16 mouse cellular contexts compared by ENCODE assay signal in genomic region chr17:70748964-70749650, GRCm38 (mm10).
DNase-seq lines count a peak whose midpoint lies in the region; ATAC-seq and TF ChIP-seq lines count a peak whose summit lies in the region.
"Had no signal": no experiment of that assay in that cellular context is flagged by ENCODE, and none has a peak within 500 bp of the region (broad histone marks: within the 10 kb centered on the region; RNA-seq: fewer than 3 reads in every experiment).

No protein-coding gene starts in this region.

- ATAC-seq in intestine, postnatal 0 days, result no peak
- ATAC-seq in intestine, embryonic 15.5 days, result no peak
- ATAC-seq: forebrain, embryonic 13.5 days had no signal

- no peak overlapping the region for H3K4me3 ChIP-seq in intestine, postnatal 0 days (ENCODE audit: low read depth, low read length)
- H3K4me3 ChIP-seq in intestine, embryonic 15.5 days (replicated peaks), result no peak overlapping the region
- peak overlapping the region; percentile 34 for H3K4me3 ChIP-seq in ES-Bruce4 (ENCODE audit: low read depth, low read length)
- no peak overlapping the region for H3K4me3 ChIP-seq in small intestine, adult 2 months (ENCODE audit: low read depth, low read length)

- H3K4me1 ChIP-seq in intestine, postnatal 0 days (replicated peaks; ENCODE audit: control insufficient read depth, insufficient read depth, low read length), result no peaks in the 10 kb centered on the region; the same call in 1 of the 2 replicates
- peaks cover 15% of the 10 kb centered on the region for H3K4me1 ChIP-seq in intestine, embryonic 15.5 days (replicated peaks)
- H3K4me1 ChIP-seq in ES-Bruce4 (ENCODE audit: control insufficient read depth, insufficient read depth, low read length), result peaks cover 12% of the 10 kb centered on the region
- H3K4me1 ChIP-seq in small intestine, adult 2 months (ENCODE audit: control insufficient read depth, insufficient read depth, insufficient read length, low read length), result peaks cover 22% of the 10 kb centered on the region

- TF ChIP-seq EP300 in ES-Bruce4 (IDR thresholded peaks at IDR 0.05; ENCODE audit: insufficient read depth, low read depth, low read length), result no peak

- peak; percentile 78 for DNase-seq in A20 (ENCODE audit: low read depth, low spot score)
- DNase-seq in lung, postnatal 10 days, result no peak
- DNase-seq in ovary, adult 18-20 months (ENCODE audit: low spot score), result no peak
- DNase-seq: cerebellum, adult 11-12 months; cerebellum, postnatal 36 days; kidney, postnatal 14 days; layer of hippocampus, adult 9-11 months; lung, adult 18-20 months; retina, postnatal 1 day had no signal

- no peak overlapping the region for H3K27ac ChIP-seq in intestine, postnatal 0 days (ENCODE audit: low read depth, low read length)
- no peak overlapping the region for H3K27ac ChIP-seq in intestine, embryonic 15.5 days
- H3K27ac ChIP-seq in ES-Bruce4 (ENCODE audit: insufficient read depth, low read length), result peak overlapping the region; percentile 99
- H3K27ac ChIP-seq in small intestine, adult 2 months (ENCODE audit: insufficient read depth, low read depth, low read length), result peak overlapping the region; percentile 94; the same call in 1 of the 2 replicates
- H3K27ac ChIP-seq: forebrain, embryonic 13.5 days had no signal

- no peaks in the 10 kb centered on the region for H3K9me3 ChIP-seq in intestine, postnatal 0 days (ENCODE audit: control insufficient read depth)
- no peaks in the 10 kb centered on the region for H3K9me3 ChIP-seq in intestine, embryonic 15.5 days
- no peaks in the 10 kb centered on the region for H3K9me3 ChIP-seq in ES-Bruce4 (replicated peaks; ENCODE audit: control insufficient read depth, insufficient read depth, low read length, poor library complexity, severe bottlenecking)
- H3K9me3 ChIP-seq: forebrain, embryonic 13.5 days; hindbrain, embryonic 12.5 days had no signal

- H3K36me3 ChIP-seq in intestine, postnatal 0 days (ENCODE audit: control insufficient read depth, insufficient read depth), result no peaks in the 10 kb centered on the region
- no peaks in the 10 kb centered on the region for H3K36me3 ChIP-seq in intestine, embryonic 15.5 days
- H3K36me3 ChIP-seq in ES-Bruce4 (ENCODE audit: control insufficient read depth, insufficient read depth, low read length, poor library complexity, severe bottlenecking), result no peaks in the 10 kb centered on the region
- H3K36me3 ChIP-seq in small intestine, adult 2 months (ENCODE audit: control insufficient read depth, insufficient read depth, low read length), result no peaks in the 10 kb centered on the region
- H3K36me3 ChIP-seq: G1E; hindbrain, embryonic 12.5 days had no signal

- WGBS in intestine, postnatal 0 days, result 42% methylated on average over 7 of the region's 7 CpGs
- 42% methylated on average over 7 of the region's 7 CpGs for WGBS in intestine, embryonic 15.5 days
- WGBS in small intestine, adult 2 months, result 30% methylated on average over 7 of the region's 7 CpGs

- no peak overlapping the region for H3K9ac ChIP-seq in intestine, postnatal 0 days (ENCODE audit: low read depth, low read length)
- no peak overlapping the region for H3K9ac ChIP-seq in intestine, embryonic 15.5 days
- H3K9ac ChIP-seq in ES-Bruce4 (ENCODE audit: low read depth, poor library complexity, severe bottlenecking), result peak overlapping the region; percentile 53
- H3K9ac ChIP-seq: forebrain, embryonic 13.5 days had no signal

- no peaks in the 10 kb centered on the region for H3K27me3 ChIP-seq in intestine, postnatal 0 days (replicated peaks; ENCODE audit: control insufficient read depth, insufficient read depth, low read length)
- no peaks in the 10 kb centered on the region for H3K27me3 ChIP-seq in intestine, embryonic 15.5 days (replicated peaks)
- H3K27me3 ChIP-seq in ES-Bruce4 (ENCODE audit: control insufficient read depth, insufficient read depth, low read length, poor library complexity, severe bottlenecking), result no peaks in the 10 kb centered on the region
- H3K27me3 ChIP-seq in small intestine, adult 2 months (ENCODE audit: control insufficient read depth, insufficient read depth, low read length), result no peaks in the 10 kb centered on the region

- TF ChIP-seq POLR2A in ES-Bruce4 (IDR thresholded peaks at IDR 0.05; ENCODE audit: insufficient read depth, low read length), result no peak
- no peak for TF ChIP-seq POLR2A in small intestine, adult 2 months (IDR thresholded peaks at IDR 0.05; ENCODE audit: low read depth, low read length)

- TF ChIP-seq CTCF in intestine, postnatal 0 days (IDR thresholded peaks at IDR 0.05; ENCODE audit: low read depth), result 0 out of 2 replicates have a peak, but pooled peaks have one; percentile 5
- TF ChIP-seq CTCF in ES-Bruce4 (IDR thresholded peaks at IDR 0.05; ENCODE audit: low read depth, low read length), result no peak
- TF ChIP-seq CTCF in small intestine, adult 2 months (IDR thresholded peaks at IDR 0.05; ENCODE audit: extremely low read depth, insufficient read length, insufficient replicate concordance, low read depth, low read length), result no peak

- H3K4me2 ChIP-seq in intestine, postnatal 0 days (replicated peaks; ENCODE audit: low read depth), result no peak overlapping the region
- H3K4me2 ChIP-seq in intestine, embryonic 15.5 days (replicated peaks), result no peak overlapping the region

Comparison
In these comparisons a context has a peak if more than half of its experiments do, and no peak if none do; other contexts are left out.
1. H3K27ac ChIP-seq: peak in ES-Bruce4 (single experiment) and small intestine, adult 2 months (single experiment); none in intestine, postnatal 0 days (single experiment) and intestine, embryonic 15.5 days (single experiment).